Mouse (Mus musculus): Measurements from ENCODE around the gene Map2k2. TPM values are rescaled to one million over a fixed set of nuclear protein-coding genes. Genes with fewer than 3 reads are reported as not detected.
A peak's percentile ranks its signal among the peaks of the same experiment; 100 is the strongest.

Gene Map2k2
- polyA plus RNA-seq, 1 experiment = 64.4 TPM

GRCm38 (mm10) chr10:81135831-81136705 is 30.4 kb downstream of the Map2k2 start:
- Histone ChIP-seq H3K4me1 (ENCODE audit: control insufficient read depth, insufficient read depth, insufficient read length, low read length) (peaks cover 19% of the 10 kb centered on the region), H3K4me3 (ENCODE audit: insufficient read depth, low read depth, low read length) (peak overlapping the region; percentile 96), H3K27ac (replicated peaks; ENCODE audit: low read depth, low read length) (peak overlapping the region; percentile 83)

- Histone ChIP-seq H3K4me3 (ENCODE audit: insufficient read depth, low read depth, low read length) (peak overlapping the region; percentile 96), H3K27ac (replicated peaks; ENCODE audit: low read depth, low read length) (peak overlapping the region; percentile 83), H3K4me1 (ENCODE audit: control insufficient read depth, insufficient read depth, insufficient read length, low read length) (peaks cover 25% of the 10 kb centered on the region)
Measured at GRCm38 (mm10) chr10:81136706-81137231, 31.1 kb downstream of the Map2k2 start.

- H3K4me3 ChIP-seq (ENCODE audit: insufficient read depth, low read depth, low read length) = peak overlapping the region; percentile 94
- H3K4me1 ChIP-seq (ENCODE audit: control insufficient read depth, insufficient read depth, insufficient read length, low read length) = peaks cover 30% of the 10 kb centered on the region
- H3K27ac ChIP-seq (replicated peaks; ENCODE audit: low read depth, low read length) = peak overlapping the region; percentile 92
Measured at GRCm38 (mm10) chr10:81137252-81138130, 31.8 kb downstream of the Map2k2 start.

- Histone ChIP-seq H3K4me3 (ENCODE audit: insufficient read depth, low read depth, low read length) (peak overlapping the region; percentile 94), H3K27ac (replicated peaks; ENCODE audit: low read depth, low read length) (peak overlapping the region; percentile 87), H3K4me1 (ENCODE audit: control insufficient read depth, insufficient read depth, insufficient read length, low read length) (peaks cover 36% of the 10 kb centered on the region)
Measured at GRCm38 (mm10) chr10:81138131-81138782, 32.5 kb downstream of the Map2k2 start.

DNA sequence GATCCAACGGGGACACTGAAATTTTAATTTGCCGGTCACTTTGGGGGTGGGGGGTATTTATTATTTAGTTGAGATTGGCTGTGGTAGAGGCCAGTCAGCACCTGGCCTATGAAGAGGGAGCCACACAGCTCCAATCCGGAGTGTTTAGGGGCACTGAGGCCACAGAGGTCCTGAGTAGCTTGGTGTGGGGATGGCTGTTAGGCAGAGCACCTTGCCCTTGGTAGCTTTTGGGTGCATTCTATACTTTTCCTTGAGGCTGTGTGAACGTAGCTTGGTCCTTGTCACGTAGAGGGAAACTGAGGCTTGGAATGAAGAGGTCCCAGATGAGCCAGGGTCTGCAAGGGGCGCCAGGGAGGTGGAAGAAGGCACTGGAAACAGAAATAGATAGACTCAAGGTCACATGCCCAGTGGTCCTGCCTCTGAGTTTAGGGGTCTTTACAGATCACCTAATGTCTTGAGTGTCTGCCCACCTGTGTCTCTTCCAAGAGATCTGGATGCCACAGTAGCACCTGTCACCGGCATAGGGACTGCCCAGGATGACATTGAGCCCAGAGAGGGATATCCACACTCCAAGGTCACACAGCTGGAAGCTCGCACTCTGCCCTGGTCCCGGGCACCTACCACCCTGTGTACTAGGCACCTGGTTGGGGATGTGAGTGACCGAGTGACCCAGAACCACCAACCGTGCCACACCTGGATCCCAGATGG is 33.3 kb downstream of the Map2k2 start:
- Histone ChIP-seq H3K4me1 (ENCODE audit: control insufficient read depth, insufficient read depth, insufficient read length, low read length) (peaks cover 34% of the 10 kb centered on the region), H3K4me3 (ENCODE audit: insufficient read depth, low read depth, low read length) (peak overlapping the region; percentile 94), H3K27ac (replicated peaks; ENCODE audit: low read depth, low read length) (peak overlapping the region; percentile 82)

DNA sequence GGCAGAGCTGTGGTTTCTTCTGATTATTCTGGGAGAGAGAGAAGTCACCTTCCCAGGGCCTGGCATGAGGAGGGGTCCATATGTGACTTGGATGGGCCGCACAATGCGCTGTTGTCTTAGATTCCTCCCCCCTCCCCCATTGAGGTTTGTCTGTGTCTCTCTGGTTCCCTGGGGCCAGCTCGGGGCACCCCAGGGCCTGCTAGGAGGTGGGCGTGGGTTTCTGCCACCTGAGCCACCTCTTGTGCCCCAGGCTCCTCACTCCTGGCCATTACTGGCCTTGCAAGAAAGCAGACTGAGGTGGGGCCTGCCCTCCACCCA is 33.8 kb downstream of the Map2k2 start:
- Histone ChIP-seq H3K4me3 (ENCODE audit: insufficient read depth, low read depth, low read length) (peak overlapping the region; percentile 94), H3K4me1 (ENCODE audit: control insufficient read depth, insufficient read depth, insufficient read length, low read length) (peaks cover 35% of the 10 kb centered on the region), H3K27ac (replicated peaks; ENCODE audit: low read depth, low read length) (peak overlapping the region; percentile 82)

- Histone ChIP-seq H3K4me3 (ENCODE audit: insufficient read depth, low read depth, low read length) (peak overlapping the region; percentile 94), H3K27ac (replicated peaks; ENCODE audit: low read depth, low read length) (peak overlapping the region; percentile 82), H3K4me1 (ENCODE audit: control insufficient read depth, insufficient read depth, insufficient read length, low read length) (peaks cover 32% of the 10 kb centered on the region)
Measured at GRCm38 (mm10) chr10:81140005-81140404, 34.3 kb downstream of the Map2k2 start.

DNA sequence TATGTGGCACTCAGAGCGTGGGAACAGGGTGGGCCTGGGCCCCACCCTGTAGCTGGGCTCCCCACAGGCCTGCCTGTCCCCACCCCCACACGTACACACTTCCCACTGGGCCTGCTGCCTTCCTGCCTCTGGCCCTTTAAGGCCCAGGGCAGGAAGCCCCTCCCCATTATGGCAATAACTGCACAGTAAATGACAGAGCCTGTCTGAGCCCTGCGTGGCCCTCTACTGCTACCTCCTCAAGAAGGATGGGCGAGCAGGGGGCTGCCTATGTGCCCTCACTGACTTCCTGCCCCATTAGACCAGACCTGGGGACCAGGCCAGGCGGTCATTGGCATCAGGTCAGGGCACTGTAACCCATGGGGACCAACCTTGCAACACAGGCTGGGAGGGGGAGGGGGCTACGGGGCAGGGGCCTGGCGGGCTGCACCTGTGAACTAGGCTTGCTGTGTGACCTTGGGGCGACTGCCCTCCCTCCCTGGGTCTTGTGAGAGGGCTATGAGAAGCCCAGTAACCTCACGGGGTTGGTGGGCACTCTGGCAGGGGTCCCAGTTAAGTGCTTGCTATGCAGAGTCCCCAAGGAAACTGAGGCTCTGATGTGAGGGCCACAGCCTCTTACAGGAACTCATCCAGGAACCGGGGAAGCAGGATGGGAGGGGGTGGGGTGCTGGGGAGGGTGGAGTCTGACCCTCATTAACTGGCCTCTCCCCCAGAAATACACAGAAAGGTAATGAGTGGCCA is 35.2 kb downstream of the Map2k2 start:
- peak overlapping the region; percentile 94 for H3K4me3 ChIP-seq (ENCODE audit: insufficient read depth, low read depth, low read length)
- peaks cover 37% of the 10 kb centered on the region for H3K4me1 ChIP-seq (ENCODE audit: control insufficient read depth, insufficient read depth, insufficient read length, low read length)
- peak overlapping the region; percentile 82 for H3K27ac ChIP-seq (replicated peaks; ENCODE audit: low read depth, low read length)

- peak overlapping the region; percentile 28 for H3K27ac ChIP-seq (replicated peaks; ENCODE audit: low read depth, low read length)
- H3K4me1 ChIP-seq (ENCODE audit: control insufficient read depth, insufficient read depth, insufficient read length, low read length) = peaks cover 37% of the 10 kb centered on the region
- peak overlapping the region; percentile 94; the same call in 1 of the 2 replicates for H3K4me3 ChIP-seq (ENCODE audit: insufficient read depth, low read depth, low read length)
Measured at GRCm38 (mm10) chr10:81141455-81142210, 35.9 kb downstream of the Map2k2 start.

DNA sequence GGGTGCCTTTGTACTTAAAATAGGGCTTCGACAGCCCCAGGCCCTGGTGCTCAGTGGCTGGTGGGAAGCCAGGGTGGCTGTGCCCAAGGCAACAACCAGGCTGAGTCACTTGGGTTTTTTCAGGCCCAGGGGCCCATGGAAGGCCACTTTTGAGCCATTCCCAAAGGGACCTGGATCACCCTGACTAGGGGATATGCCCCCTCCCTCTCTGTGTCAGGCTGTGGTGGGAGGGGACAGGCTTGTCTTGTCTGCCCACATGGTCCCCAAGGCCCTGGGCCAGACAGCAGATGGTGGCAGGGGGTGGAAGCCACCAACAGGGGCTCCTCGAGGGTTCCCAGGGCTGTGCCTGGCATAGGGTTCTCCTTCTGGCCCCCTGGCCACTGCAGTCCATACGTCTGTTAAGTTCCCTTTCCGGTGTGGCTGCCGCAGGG is 36.9 kb downstream of the Map2k2 start:
- Histone ChIP-seq H3K27ac (replicated peaks; ENCODE audit: low read depth, low read length) (peak overlapping the region; percentile 21; the same call in 1 of the 2 replicates), H3K4me1 (ENCODE audit: control insufficient read depth, insufficient read depth, insufficient read length, low read length) (peaks cover 37% of the 10 kb centered on the region)

GRCm38 (mm10) chr10:81143157-81143633 is 37.5 kb downstream of the Map2k2 start:
- peaks cover 37% of the 10 kb centered on the region for H3K4me1 ChIP-seq (ENCODE audit: control insufficient read depth, insufficient read depth, insufficient read length, low read length)
- no peak overlapping the region for H3K4me3 ChIP-seq (ENCODE audit: insufficient read depth, low read depth, low read length)
- H3K27ac ChIP-seq (replicated peaks; ENCODE audit: low read depth, low read length) = peak overlapping the region; percentile 21; the same call in 1 of the 2 replicates

More for the DNA sequence above, 36.9 kb downstream of the Map2k2 start:
- H3K4me3 ChIP-seq (ENCODE audit: insufficient read depth, low read depth, low read length) = no peak overlapping the region

GRCm38 (mm10) chr10:81143845-81144437 is 38.2 kb downstream of the Map2k2 start:
- no peak overlapping the region for H3K4me3 ChIP-seq (ENCODE audit: insufficient read depth, low read depth, low read length)
- H3K4me1 ChIP-seq (ENCODE audit: control insufficient read depth, insufficient read depth, insufficient read length, low read length) = peaks cover 35% of the 10 kb centered on the region
- H3K27ac ChIP-seq (replicated peaks; ENCODE audit: low read depth, low read length) = no peak overlapping the region

- Histone ChIP-seq H3K27ac (replicated peaks; ENCODE audit: low read depth, low read length) (no peak overlapping the region), H3K4me3 (ENCODE audit: insufficient read depth, low read depth, low read length) (no peak overlapping the region), H3K4me1 (ENCODE audit: control insufficient read depth, insufficient read depth, insufficient read length, low read length) (peaks cover 30% of the 10 kb centered on the region)
Measured at GRCm38 (mm10) chr10:81144667-81145066, 39.0 kb downstream of the Map2k2 start.

Data from brown adipose tissue, adult 24 weeks (tissue).